Mouse (Mus musculus): ENCODE measurements around the gene Cdkal1. TPM values are rescaled to one million over a fixed set of nuclear protein-coding genes. Genes with fewer than 3 reads are reported as not detected.

Gene Cdkal1
- total and polyA plus RNA-seq, 3 experiments, result 8.7 to 13.7 (median 9.5) TPM

GRCm38 (mm10) chr13:29638303-29638702 is 217.2 kb downstream of the Cdkal1 start:
- no peak overlapping the region for H3K4me3 ChIP-seq (replicated peaks in 1 of 3; ENCODE audit: low read depth in 2 of 3, low read length in 2 of 3, poor library complexity in 1 of 3)
- no peak overlapping the region for H3K4me2 ChIP-seq (ENCODE audit: insufficient read depth, low read depth, poor library complexity, severe bottlenecking)
- no peaks in the 10 kb centered on the region for H3K27me3 ChIP-seq (replicated peaks)
- no peak overlapping the region for H3K27ac ChIP-seq (ENCODE audit: insufficient read depth, low read depth)
- H3K9me3 ChIP-seq (replicated peaks; ENCODE audit: low read length), result no peaks in the 10 kb centered on the region
- H3K4me1 ChIP-seq (ENCODE audit: control insufficient read depth in 1 of 2, insufficient read depth in 2 of 2), result peaks cover 0 to 3% of the 10 kb centered on the region in 2 experiments; a peak in 1 of 4 replicates
- no peaks in the 10 kb centered on the region for H3K79me2 ChIP-seq (replicated peaks; ENCODE audit: control insufficient read depth, extremely low read depth, insufficient read depth, poor library complexity, severe bottlenecking)
- dilution Hi-C loops (cut with MboI; ENCODE audit: extremely low pct_ligation_motif_present, extremely low pct_unique_long_range_greater_than_20kb, low sequenced_read_pairs) (no loop called here), in situ Hi-C loops (cut with MboI; ENCODE audit: low pct_ligation_motif_present, low pct_unique_long_range_greater_than_20kb, low sequenced_read_pairs) (no loop called here)
- H3K36me3 ChIP-seq (replicated peaks in 1 of 2; ENCODE audit: control insufficient read depth in 1 of 2, insufficient read depth in 1 of 2, low read length in 1 of 2), result peaks cover 0 to 2% of the 10 kb centered on the region in 2 experiments
- TF ChIP-seq TCF12 (IDR thresholded peaks at IDR 0.05; ENCODE audit: low read depth, low read length) (no peak), EP300 (IDR thresholded peaks at IDR 0.05; ENCODE audit: low read length) (no peak), MXI1 (IDR thresholded peaks at IDR 0.05; ENCODE audit: low read depth, low read length) (no peak), UBTF (IDR thresholded peaks at IDR 0.05; ENCODE audit: low read depth, low read length) (no peak), HCFC1 (IDR thresholded peaks at IDR 0.05; ENCODE audit: low read depth, low read length) (no peak), GABPA (IDR thresholded peaks at IDR 0.05; ENCODE audit: insufficient replicate concordance, low read depth, low read length) (no peak), CTCF (conservative IDR thresholded peaks at IDR 0.05 in 1 of 2, IDR thresholded peaks at IDR 0.05 in 1 of 2; ENCODE audit: low read depth in 2 of 2, low read length in 2 of 2) (no peak), RCOR1 (conservative IDR thresholded peaks at IDR 0.05; ENCODE audit: low read depth, low read length) (no peak), MAFK (IDR thresholded peaks at IDR 0.05; ENCODE audit: insufficient replicate concordance, low read length) (no peak), KAT2A (IDR thresholded peaks at IDR 0.05; ENCODE audit: insufficient replicate concordance, low read length) (no peak), NELFE (IDR thresholded peaks at IDR 0.05; ENCODE audit: low read depth, low read length) (no peak), POLR2A (IDR thresholded peaks at IDR 0.05; ENCODE audit: low read depth, low read length) (no peak), JUND (conservative IDR thresholded peaks at IDR 0.05; ENCODE audit: low read depth, low read length) (no peak), JUN (IDR thresholded peaks at IDR 0.05; ENCODE audit: insufficient read depth, low read depth, low read length) (no peak), SMC3 (IDR thresholded peaks at IDR 0.05; ENCODE audit: low read depth, low read length) (no peak), ELF1 (IDR thresholded peaks at IDR 0.05; ENCODE audit: low read depth, low read length) (no peak), E2F4 (IDR thresholded peaks at IDR 0.05; ENCODE audit: insufficient replicate concordance, low read depth, low read length) (no peak)
- no peak overlapping the region for H3K9ac ChIP-seq (ENCODE audit: insufficient read depth, low read depth)
- DNase-seq (ENCODE audit: extremely low read depth), result no peak

DNA sequence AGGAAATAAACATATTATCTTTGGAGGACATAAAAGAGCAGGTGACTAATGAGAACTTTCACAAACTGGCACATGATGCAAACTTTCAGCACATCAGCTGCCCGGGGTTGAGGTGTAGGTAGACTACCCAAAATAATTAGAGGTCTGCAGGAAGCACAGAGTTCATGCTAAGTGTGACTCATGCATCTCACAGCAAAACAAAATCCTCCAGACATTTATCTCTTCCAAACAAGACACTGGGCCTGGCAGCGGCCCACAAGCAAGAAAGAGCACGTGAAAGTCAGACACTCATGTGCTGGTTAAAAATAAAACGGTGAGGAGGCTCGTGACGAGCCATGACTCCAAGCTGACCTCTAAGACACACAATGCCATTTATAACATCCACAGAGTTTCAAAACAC is 217.7 kb downstream of the Cdkal1 start:
- Histone ChIP-seq H3K27me3 (replicated peaks) (no peaks in the 10 kb centered on the region), H3K4me3 (replicated peaks in 1 of 3; ENCODE audit: low read depth in 2 of 3, low read length in 2 of 3, poor library complexity in 1 of 3) (no peak overlapping the region), H3K9ac (ENCODE audit: insufficient read depth, low read depth) (no peak overlapping the region), H3K79me2 (replicated peaks; ENCODE audit: control insufficient read depth, extremely low read depth, insufficient read depth, poor library complexity, severe bottlenecking) (no peaks in the 10 kb centered on the region), H3K4me2 (ENCODE audit: insufficient read depth, low read depth, poor library complexity, severe bottlenecking) (no peak overlapping the region), H3K9me3 (replicated peaks; ENCODE audit: low read length) (no peaks in the 10 kb centered on the region), H3K4me1 (ENCODE audit: control insufficient read depth in 1 of 2, insufficient read depth in 2 of 2) (peaks cover 0 to 3% of the 10 kb centered on the region in 2 experiments; a peak in 1 of 4 replicates), H3K36me3 (replicated peaks in 1 of 2; ENCODE audit: control insufficient read depth in 1 of 2, insufficient read depth in 1 of 2, low read length in 1 of 2) (peaks cover 0 to 2% of the 10 kb centered on the region in 2 experiments), H3K27ac (ENCODE audit: insufficient read depth, low read depth) (no peak overlapping the region)
- DNase-seq (ENCODE audit: extremely low read depth), result no peak
- TF ChIP-seq MAZ (IDR thresholded peaks at IDR 0.05; ENCODE audit: low read depth, low read length), result no peak
- TF ChIP-seq MYC (IDR thresholded peaks at IDR 0.05; ENCODE audit: low read depth, low read length), result no peak
- TF ChIP-seq USF2 (conservative IDR thresholded peaks at IDR 0.05; ENCODE audit: low read depth, low read length), result no peak
- TF ChIP-seq IRF4 (IDR thresholded peaks at IDR 0.05; ENCODE audit: low read depth, low read length), result no peak
- no peak for TF ChIP-seq ZMIZ1 (IDR thresholded peaks at IDR 0.05; ENCODE audit: low read depth, low read length)
- no peak for TF ChIP-seq SIN3A (IDR thresholded peaks at IDR 0.05; ENCODE audit: low read length)
- peak; percentile 39; the same call in 1 of the 2 replicates for TF ChIP-seq BHLHE40 (IDR thresholded peaks at IDR 0.05; ENCODE audit: low read depth, low read length)
- no peak for TF ChIP-seq POLR2A (IDR thresholded peaks at IDR 0.05; ENCODE audit: low read depth, low read length)
- TF ChIP-seq TBP (conservative IDR thresholded peaks at IDR 0.05; ENCODE audit: low read depth, low read length), result no peak
- dilution Hi-C loops (cut with MboI; ENCODE audit: extremely low pct_ligation_motif_present, extremely low pct_unique_long_range_greater_than_20kb, low sequenced_read_pairs), result no loop called here
- in situ Hi-C loops (cut with MboI; ENCODE audit: low pct_ligation_motif_present, low pct_unique_long_range_greater_than_20kb, low sequenced_read_pairs), result no loop called here
